Mouse (Mus musculus): ENCODE data around the gene Tspan13.

Tspan13 gene

DNA sequence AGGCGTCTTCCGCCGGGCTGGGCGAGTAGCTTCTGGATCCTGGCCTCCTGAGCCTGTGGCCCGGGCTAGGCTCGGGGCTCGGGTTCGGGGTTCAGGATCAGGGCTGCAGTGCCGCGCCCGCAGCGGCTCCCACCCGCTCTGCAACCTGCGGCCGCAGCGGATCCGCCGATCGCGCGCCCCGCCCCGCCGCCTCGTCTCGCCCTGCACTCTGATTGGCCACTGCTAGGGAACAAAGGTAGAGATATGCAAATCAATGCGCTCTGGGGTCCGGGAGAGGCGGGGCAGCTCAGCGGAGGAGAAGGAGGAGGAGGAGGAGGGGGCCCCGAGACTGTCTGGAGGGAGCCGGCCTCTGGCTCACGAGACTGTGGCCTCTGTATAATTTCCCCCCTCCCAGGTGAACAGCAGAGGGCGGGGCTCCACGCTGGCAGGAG is at the start of gene Tspan13:
Gene Tspan13 (minus strand): TSS at position 153 of the 431 bp plus-strand sequence.
- peak; percentile 92 for DNase-seq

DNA sequence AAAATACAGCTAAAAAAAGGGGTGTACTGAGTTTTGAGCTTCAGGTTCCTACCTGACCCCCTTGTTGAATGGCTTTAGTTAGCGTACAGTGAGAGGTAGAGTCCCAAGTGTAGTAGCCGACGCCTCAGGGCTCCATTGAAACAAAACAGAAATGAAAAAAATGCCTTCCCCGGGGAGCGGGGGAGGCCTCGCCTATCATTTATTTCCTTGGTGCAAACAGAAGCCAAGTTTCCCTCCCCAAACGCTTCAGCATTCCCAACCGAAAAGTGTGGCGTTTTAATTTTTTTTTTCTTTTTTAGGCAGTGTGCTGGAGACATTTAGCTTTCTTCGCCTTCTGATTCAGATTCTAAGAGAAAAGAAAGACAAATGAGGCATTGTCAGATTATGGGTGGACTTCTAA is 49.7 kb upstream of the Tspan13 start:
- no peak for DNase-seq

DNA sequence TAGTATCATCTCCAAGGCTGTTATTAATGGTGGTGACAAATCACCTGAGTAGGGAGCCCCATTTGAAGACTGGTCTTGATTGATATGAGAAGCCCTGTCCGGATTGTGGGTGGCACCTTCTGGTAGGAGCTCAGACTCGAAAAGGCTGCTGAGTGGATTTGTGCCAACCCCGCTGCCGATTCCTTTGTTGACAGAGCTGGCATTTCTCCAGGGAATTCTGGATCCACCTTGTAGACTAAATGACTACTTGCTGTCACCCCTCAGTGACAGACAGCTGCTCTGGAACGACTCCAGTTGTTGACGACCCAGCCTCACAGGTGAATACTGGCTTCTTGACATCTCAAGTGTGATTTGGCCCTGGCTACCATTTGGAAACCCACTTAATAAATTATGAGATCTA is 46.9 kb upstream of the Tspan13 start:
- no peak for DNase-seq

DNA sequence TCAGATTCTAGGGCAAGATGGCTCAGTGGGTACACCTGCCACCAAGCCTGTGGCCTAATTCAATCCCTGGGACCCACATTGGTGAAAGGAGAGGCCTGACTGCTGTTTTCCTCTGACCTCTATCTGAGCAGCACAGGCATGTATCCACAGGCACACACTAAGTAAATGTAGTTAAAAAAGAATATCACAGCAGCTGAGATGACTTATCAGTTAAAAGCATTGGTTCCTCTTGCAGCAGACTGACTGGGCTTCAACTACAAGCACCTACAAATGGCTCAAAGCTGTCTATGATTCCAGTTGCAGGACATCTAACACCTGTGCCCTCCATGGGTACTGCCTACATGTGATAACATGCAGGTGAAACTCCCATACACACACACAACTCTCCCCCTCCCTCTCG is 46.5 kb upstream of the Tspan13 start:
- no peak for DNase-seq

DNA sequence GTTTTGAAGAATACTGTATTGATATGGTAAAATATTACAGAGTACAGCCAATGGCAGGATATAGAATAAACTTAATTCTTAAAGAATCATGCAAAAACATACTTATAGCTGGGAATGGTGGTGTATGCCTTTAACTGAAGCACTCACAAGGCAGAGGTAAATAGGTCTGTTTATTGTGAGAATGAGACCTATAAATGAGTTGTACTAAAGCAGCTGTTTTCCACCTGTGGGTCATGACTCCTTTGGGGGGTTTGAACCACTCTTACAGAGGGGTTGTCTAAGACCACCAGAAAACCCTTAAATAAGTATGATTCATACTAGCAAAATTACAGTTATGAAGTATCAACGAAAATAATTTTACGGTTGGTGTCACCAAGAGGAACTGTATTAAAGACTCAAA is 43.1 kb upstream of the Tspan13 start:
- DNase-seq = no peak

DNA sequence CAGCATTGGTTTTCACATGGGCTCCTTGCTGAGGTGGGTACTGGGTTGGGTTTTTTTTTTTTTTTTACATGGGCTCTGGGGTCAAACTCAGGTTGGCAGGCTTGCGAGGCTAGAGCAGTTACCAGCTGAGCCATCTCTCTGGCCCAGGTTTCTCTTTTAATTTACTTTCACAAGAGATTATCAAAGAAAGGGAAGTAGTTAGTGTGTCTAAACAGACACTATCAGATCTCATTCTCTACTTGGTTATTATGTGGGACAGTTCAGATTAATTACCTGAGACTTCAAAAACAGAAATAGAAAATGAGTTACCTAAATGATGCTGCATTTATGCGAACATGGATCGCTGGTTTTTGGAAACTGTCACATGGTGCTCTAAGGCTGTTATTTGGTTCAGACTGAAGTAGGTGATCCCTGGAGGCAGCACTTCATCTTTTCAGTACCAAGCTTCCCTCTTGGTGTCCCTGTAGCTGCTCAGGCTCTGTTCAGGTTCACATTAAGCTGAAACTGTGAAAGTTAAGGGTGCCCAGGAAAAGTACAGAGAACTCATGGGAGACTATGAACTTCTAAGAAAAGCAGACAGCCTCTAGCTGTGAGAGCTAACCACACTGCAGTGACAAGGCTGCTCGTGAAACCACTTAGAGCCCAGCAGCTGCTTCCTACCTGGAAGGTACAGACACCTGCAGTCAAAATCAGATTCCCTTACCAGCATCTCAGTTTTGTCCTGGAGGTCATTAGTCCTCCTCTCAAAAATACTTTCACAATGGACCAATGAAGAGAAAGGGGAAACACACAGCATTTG is 36.0 kb upstream of the Tspan13 start:
- DNase-seq = no peak

DNA sequence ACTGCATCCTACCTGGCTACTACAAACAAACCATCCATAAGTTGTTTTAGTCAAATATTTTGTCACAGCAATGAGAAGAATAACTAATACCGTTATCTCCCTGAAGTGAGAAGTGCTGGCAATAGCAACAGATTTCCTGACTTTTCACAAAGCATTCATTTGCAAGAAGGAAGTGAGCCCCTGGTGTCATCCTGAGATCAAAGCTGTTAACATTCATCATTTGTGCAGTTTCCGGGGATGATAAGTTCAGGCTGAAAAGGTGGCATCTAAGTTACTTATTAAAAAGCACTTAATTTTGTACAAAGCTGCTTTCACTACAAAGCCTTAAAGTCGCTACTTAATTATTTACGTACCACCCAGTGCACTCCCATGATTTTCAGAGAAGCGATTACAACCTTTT is 30.6 kb upstream of the Tspan13 start:
- DNase-seq = no peak

DNA sequence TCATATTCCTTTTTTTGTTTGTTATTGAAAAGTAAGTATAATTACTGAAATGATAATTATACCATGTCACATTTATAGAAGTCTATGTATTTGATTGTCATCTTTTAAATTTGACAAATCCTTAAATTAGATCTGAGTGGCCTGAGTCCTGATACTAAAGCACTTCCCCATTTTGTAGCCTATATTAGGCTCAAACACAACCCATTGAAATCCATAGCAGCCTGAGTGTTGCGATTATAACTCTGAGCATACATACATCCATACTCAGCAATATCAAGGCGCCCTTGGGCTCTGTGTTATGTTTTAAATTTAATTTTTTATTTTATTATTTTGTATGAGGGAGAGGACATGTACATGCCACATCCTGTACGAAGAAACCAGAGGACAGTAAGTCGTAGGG is 27.9 kb upstream of the Tspan13 start:
- no peak for DNase-seq

DNA sequence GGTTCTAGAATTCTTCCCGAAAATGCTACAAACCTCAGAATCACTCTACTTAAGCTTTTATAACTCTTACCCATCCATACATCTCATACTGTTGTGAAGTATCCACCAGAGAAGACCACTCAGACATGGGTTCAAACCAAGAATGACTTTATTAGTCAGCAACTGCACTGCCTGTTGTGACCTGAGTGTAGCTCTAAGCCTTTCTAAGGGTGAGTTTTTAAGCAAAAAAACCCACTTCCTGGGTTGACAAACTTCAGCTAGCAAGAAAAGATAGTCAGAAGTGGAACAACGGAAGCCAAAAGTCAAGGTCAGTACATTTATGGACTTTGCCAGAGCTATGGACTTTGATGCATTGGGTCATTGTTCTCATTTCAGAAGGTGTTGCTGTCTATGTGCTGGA is 25.2 kb upstream of the Tspan13 start:
- DNase-seq = no peak

DNA sequence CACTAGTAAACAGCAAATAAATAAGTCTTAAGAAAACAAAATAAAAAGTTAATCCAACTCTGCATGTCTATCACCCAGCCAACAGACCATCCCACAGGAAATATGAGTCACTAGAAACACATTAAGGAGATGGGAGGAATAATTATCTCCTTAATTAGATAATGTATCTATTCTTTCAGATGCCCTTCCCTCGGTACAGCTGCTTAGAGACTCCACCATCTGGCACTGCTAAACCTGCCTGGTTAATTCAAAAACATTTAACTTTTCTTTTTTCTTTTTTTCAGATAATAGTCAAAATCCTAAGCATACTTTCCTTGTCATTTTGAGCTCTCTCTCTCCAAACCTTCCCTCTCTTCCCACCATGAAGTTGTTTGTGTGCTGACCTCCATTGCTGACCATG is 23.6 kb upstream of the Tspan13 start:
- DNase-seq = no peak

DNA sequence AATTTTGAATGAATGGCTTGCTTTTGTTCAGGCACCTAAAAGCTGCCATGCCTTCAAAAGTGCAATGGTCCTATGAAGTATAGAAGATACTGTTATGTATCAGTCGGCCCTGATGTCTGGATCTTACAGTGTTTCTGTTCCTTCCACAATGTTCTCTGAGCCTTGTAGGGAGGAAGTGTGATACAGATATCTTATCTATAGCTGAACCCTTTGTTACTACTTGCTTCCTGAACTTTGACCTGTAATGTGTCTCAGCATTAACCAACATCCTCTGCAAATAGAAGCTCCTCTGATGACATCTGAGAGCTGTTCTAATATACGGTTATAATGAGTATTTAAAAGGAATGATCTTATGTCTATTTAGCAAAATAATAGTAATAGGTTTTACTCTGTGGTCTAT is 15.4 kb upstream of the Tspan13 start:
- no peak for DNase-seq

DNA sequence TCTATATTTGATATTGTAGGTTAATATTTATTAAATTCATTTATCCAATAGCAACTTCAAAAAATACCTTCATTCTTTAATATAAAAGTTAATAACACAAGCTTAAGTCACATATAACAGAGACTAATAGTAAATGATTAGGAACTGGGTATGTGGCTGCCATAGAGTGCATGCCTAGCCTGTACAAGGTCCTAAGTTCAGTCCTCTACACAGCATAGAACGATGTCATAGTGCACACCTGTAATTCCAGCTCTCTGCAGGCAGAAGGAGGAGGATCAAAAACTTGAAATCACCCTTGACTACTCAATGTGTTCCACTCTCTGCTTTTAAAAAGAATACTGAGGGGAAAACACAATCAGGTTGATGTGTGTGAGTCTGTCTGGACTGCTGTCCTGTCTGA is 8.0 kb upstream of the Tspan13 start:
- no peak for DNase-seq

DNA sequence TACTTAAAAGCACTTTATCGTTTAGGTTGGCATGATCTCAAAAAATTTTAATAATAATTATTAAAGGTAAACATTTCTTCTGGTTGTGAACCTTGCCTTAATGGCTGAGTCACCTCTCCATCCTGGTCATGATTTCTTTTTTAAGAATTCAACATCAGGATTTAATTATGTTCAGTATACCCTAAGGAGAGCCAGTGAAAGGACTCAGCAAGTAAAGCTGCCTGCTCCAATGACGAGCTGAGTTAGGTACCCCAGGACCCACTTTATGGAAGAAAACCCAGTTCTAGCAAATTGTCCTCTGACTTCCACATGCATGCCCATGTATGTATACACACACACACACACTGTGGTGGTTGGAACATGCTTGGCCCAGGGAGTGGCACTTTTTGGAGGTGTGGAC is 5.3 kb upstream of the Tspan13 start:
- DNase-seq = no peak

DNA sequence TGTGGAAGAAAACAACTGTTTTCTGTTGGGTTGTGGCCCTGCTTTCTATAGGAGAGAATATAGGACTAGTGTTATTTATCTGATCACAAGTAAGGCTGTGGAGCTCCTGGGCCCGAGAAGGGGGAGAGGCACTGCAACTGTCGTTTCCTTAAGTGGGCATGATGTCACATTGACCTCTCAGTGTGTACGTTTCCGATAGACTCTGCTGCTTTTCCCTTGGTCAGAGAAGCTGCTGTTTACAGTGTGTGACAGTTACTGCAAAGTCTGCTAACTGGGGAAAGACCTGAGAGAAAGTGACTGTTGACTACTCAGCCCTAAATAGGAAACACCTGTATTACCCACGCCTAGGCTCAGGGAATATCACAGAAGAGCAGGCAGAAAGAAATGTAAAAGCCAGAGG is 3.9 kb upstream of the Tspan13 start:
- DNase-seq = no peak

DNA sequence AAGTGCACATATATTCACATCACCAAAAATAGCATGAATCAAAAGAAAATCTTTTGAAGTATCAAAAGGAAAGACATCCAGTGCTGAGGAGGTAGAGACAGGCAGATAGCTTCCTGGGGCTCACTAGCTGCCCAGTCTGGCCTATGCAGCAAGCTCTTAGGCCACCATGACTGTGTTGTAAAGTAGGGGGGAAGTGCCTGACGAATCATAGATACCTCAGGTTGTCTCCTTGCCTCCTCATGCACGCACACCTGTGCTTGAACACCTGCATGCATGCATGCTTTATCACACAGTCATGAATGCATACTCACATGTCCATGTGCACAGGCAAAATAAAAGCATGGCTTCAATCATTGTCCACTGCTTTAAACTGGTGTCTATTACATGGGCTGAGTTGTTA is 2.4 kb upstream of the Tspan13 start:
- DNase-seq = no peak

DNA sequence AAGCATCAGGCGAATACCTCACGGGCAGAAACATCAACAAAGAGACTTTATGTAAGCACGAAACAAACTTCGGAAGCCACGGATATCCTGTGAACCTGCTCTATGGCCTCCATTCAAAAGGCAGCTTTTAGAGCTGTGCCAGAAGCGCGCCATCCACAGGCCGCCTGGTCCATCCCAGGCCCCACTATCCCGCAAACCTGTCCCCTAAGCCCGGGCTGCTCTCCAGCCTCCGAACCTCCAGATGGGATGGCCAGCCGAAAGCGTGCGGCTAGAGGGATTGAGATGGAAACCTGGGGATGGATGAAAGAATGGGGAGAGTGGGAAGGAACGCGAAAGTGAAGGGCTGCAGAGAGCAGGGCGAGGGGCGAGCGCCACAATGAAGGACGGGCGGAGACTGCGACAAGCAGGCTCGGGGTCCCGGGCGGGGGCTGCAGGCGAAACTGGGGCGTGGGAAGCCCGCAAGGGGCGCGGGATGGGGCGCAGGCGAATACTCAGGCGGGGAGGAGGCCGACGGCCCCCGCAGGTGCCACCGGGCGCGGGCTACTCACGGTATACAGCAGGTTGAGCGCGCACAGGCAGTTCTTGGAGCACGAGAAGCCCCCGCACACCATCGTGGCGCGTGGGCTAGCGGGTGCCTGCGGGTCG is 475 bp downstream of the Tspan13 start:
- no peak for DNase-seq

DNA sequence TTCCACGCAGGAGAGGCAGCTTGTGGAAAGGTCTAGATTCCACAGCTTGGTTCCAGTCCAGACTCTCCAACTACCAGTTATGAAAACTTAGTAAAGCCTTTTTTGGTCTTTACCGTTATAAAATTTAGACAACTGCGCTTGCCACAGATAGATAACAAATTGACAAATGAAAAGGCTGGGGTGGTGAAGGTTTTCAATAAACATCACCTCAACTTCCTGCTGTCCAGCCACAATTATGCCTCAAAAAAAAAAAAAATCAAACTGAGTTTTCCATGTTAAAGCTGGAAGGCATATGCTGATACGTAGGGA is 1.1 kb downstream of the Tspan13 start:
- no peak for DNase-seq

DNA sequence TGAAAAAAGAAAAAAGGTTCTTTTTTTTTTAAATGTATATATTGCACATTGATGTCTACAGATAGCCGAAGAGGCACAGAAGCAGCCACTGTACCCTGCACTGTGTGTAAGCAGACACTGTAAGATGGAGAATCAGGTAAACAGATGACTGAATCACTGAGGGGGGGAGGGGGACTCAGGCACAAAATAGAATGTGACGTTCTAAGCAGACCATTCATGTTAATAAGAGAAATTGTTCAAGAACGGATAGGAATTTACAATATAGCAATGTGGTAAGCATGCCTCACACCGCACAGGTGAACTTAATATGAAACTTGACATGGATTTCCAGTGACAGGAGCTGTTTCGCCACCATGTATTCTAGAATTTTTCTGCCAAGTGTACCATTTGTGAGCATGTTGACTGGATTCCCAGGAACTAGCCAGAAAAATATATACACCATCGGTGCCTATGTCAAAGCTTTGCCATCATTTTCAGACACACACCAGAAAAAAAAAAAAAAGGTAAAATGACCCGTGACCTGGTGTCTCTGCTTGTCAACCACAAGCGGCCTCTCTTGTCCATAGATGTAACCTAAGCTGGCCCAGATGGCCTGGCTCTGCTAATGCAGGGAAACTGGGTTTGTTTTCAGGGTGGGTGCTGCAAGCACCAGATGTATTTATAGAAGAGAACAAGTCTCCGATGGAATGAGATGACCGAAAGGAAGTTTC is 1.6 kb downstream of the Tspan13 start:
- DNase-seq = no peak

DNA sequence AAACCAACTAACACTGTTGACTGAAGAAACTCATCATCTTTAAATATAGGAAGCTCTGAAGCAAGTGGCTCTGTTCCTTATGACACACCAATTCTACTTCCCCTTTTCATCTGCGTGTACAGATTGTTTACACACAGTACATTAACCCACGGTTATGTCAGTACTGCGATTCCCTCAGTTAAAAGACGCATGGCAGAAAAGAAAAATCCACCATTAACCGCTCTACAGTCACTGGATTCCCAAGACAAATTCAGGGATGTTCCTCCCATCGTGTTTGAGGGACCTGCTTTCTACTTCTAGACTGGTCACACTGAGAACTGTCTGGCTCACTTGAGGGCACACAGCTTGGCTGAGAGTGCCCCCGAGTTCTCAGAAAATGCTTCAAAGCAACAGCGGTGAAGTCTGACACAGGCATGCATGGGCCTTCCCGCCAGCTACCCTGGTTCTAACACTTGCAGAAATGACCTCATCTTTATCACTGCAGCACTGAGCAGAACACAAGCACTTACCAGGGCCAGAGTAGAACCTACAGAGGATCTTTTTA is 2.7 kb downstream of the Tspan13 start:
- DNase-seq = no peak

DNA sequence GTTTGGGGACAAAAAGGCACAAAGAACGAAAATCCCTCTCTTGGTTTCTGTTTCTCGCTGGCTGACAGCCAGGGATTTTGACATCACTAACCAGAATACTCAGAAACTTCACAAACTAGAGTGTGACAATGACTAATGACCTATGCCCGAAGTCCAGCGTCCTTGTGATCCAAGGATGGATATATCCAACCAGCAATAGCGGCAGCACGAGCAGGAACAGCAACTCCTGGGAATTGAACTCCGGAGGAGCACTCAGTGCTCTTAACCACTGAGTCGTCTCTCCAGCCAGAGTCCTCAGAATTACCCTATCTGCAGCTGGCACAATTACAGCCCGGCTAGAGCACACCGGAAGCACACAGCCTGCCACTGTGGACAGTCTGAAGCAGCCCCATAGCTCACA is 5.5 kb downstream of the Tspan13 start:
- DNase-seq = no peak

DNA sequence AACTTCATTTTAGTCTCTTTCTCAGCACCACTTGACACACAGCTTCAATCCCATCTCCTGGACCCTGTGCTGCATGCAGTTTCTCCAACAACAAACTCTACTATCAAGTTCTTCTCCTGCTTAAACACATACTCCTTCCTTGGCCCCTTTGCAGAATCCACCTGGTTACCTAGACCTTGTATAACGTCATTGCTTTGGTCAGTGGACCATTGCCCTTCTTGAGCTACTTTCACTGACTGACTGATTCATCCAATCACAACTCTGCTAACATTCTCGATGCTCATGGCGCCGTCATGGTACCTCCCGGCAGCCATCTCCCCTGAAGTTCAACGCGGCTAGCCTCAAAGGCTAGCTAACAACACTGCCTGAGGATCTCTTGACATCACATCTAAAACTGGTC is 6.2 kb downstream of the Tspan13 start:
- DNase-seq = no peak

DNA sequence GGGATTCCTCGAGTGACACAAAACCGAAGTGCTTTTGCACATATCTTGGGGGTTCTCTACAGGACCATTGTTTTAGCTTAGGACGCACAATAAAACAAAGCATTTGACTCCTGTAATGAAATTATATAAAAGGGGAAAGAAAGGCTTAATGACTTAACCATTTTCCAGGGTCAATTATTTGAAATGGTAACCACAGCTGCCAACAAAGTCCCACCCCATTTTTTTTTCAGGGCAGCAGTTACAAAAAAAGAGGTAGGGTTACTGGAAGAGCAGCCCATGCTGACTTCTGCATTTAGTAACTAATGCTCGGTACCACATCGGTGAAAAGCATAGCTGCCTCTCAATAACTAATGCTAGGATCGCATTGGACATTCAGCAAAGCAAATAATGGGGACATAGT is 6.8 kb downstream of the Tspan13 start:
- no peak for DNase-seq

DNA sequence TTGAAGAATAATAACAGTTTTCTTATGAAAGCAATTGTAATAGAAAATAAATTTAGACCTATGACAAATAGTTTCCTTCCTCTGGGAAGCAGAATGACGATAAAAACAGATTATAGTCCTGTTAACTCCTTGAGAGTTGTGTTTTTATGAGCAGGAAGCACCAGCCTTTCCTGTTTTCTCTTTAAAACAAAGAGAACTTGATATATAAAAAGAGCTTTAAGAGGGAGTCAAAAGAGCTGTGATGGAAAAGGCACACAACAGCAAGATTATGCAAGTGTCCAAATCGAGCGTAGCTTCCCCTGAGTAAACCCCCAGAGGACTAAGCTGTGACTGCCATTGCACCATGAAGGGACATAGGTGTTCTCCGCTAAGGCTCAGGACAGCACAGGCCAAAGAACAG is 9.9 kb downstream of the Tspan13 start:
- no peak for DNase-seq
